8 mouse cellular contexts compared by ENCODE assay signal in genomic region chr8:94189275-94190031, GRCm38 (mm10). TPM values are rescaled to one million over a fixed set of nuclear protein-coding genes. Genes with fewer than 3 reads are reported as not detected.
DNase-seq lines count a peak whose midpoint lies in the region.

No protein-coding gene starts in this region.

- peak; percentile 63 for DNase-seq in adrenal gland, postnatal 14 days
- no peak for DNase-seq in adrenal gland, adult 18-20 months (ENCODE audit: low spot score in 2 of 2)
- peak; percentile 69 to 81 for DNase-seq in lung, adult 18-20 months
- DNase-seq in lung, postnatal 10 days, result no peak
- DNase-seq in heart, postnatal 4 days, result peak; percentile 29
- peak; percentile 51 for DNase-seq in ovary, postnatal 14 days (ENCODE audit: low spot score)
- DNase-seq in thymus, postnatal 4 days, result no peak
- DNase-seq in embryo, embryonic 11 days, result no peak

RNA-seq across cellular contexts. Expression of gene Mt1, which starts 10.6 kb away (rescaled TPM):
- total RNA-seq in adrenal gland, postnatal 14 days (2021), result 237 and 369 TPM in 2 replicates
- 100 to 1,000 TPM; 291 to 329 TPM for total RNA-seq in adrenal gland, adult 18-20 months (2021)
- total RNA-seq in heart, postnatal 4 days (2021), result 100 to 1,000 TPM; 168 to 174 TPM

RNA-seq across cellular contexts. Expression of gene Mt2, which starts 17.0 kb away (rescaled TPM):
- total RNA-seq in adrenal gland, postnatal 14 days (2021), result 119 and 299 TPM in 2 replicates
- total RNA-seq in adrenal gland, adult 18-20 months (2021), result 100 to 1,000 TPM; 203 to 204 TPM
- 10 to 100 TPM; 35.5 to 37.4 TPM for total RNA-seq in heart, postnatal 4 days (2021)

RNA-seq across cellular contexts. Expression of gene Nup93, which starts 24.9 kb away (rescaled TPM):
- total RNA-seq in adrenal gland, postnatal 14 days (2021), result 17.1 and 20.2 TPM in 2 replicates
- 10 to 100 TPM; 10.7 to 11.3 TPM for total RNA-seq in adrenal gland, adult 18-20 months (2021)
- total RNA-seq in heart, postnatal 4 days (2021), result 10 to 100 TPM; 45.1 to 52.7 TPM

RNA-seq across cellular contexts. Expression of gene Mt3, which starts 37.0 kb away (rescaled TPM):
- total RNA-seq in adrenal gland, postnatal 14 days (2021), result 4.3 and 8.4 TPM in 2 replicates
- total RNA-seq in adrenal gland, adult 18-20 months (2021), result 1 to 10 TPM; 4.5 to 7.2 TPM
- total RNA-seq in heart, postnatal 4 days (2021), result 10 to 100 TPM; 26.7 to 28.1 TPM

RNA-seq across cellular contexts. Expression of gene Mt4, which starts 52.5 kb away (rescaled TPM):
- total RNA-seq in adrenal gland, postnatal 14 days (2021), result not detected in 2 replicates
- total RNA-seq in adrenal gland, adult 18-20 months (2021), result not detected
- total RNA-seq in heart, postnatal 4 days (2021), result not detected

Comparison
In these comparisons a context has a peak if more than half of its experiments do, and no peak if none do; other contexts are left out.
1. DNase-seq: peak in adrenal gland, postnatal 14 days (single experiment), lung, adult 18-20 months (2 of 2), heart, postnatal 4 days (single experiment) and ovary, postnatal 14 days (single experiment); none in adrenal gland, adult 18-20 months (0 of 2), lung, postnatal 10 days (single experiment), thymus, postnatal 4 days (single experiment) and embryo, embryonic 11 days (single experiment).